Mouse (Mus musculus) stomach, embryonic 16.5 days (tissue): ENCODE results near the gene Npas3. TPM values are rescaled to one million over a fixed set of nuclear protein-coding genes. Genes with fewer than 3 reads are reported as not detected.

Experiments used
- ATAC-seq: fragments of 200-750 bp; cut with Nextera tagmentation; 2 replicates; pipeline ENCODE4 v1.8.0; 2017; ENCODE audit warnings: moderate number of reproducible peaks, moderate TSS enrichment; ENCODE audit not compliant: insufficient read depth, low FRiP score
- H3K27ac ChIP-seq: fragments of 300-500 bp; sonication (generic); 2 replicates; pipeline ENCODE4 v1.5.1; 2014; ENCODE audit warnings: low read length
- H3K27me3 ChIP-seq: fragments of 300-500 bp; sonication (generic); 2 replicates; pipeline ENCODE4 v1.6.1; 2014; ENCODE audit warnings: low read length, control low read depth, mixed read lengths; ENCODE audit not compliant: control insufficient read depth, insufficient read depth
- H3K36me3 ChIP-seq: fragments of 300-500 bp; sonication (generic); 2 replicates; pipeline ENCODE4 v1.6.1; 2014; ENCODE audit warnings: low read length; ENCODE audit not compliant: control insufficient read depth, insufficient read depth
- H3K4me1 ChIP-seq: fragments of 300-500 bp; sonication (generic); 2 replicates; pipeline ENCODE4 v1.6.1; 2014; ENCODE audit warnings: low read length, control low read depth, mixed read lengths; ENCODE audit not compliant: control insufficient read depth, insufficient read depth
- H3K4me2 ChIP-seq: fragments of 300-500 bp; sonication (generic); 2 replicates; pipeline ENCODE4 v1.6.1; 2014; ENCODE audit warnings: low read depth, low read length, mixed read lengths
- H3K4me3 ChIP-seq: fragments of 300-500 bp; sonication (generic); replicated peaks from 2 replicates; pipeline ENCODE4 v1.5.1; 2014; ENCODE audit warnings: mild to moderate bottlenecking, low read length
- H3K9ac ChIP-seq: fragments of 300-500 bp; sonication (generic); 2 replicates; pipeline ENCODE4 v1.6.1; 2014; ENCODE audit warnings: low read length
- H3K9me3 ChIP-seq: fragments of 300-500 bp; sonication (generic); replicated peaks from 2 replicates; pipeline ENCODE4 v1.6.1; 2016; ENCODE audit warnings: low read length, control low read depth; ENCODE audit not compliant: control insufficient read depth
- WGBS: fragments of 180-500 bp; shearing (Covaris S2); extraction: QIAGEN DNeasy Blood & Tissue Kit; methylation state at CpG from one replicate; pipeline ENCODE4 v1.1.7; 2014; 5-methylcytosine and 5-hydroxymethylcytosine counted together
- polyA plus RNA-seq: library from polyadenylated mRNA; unstranded; fragments of >200 nt; fragmentation: Nextera tagmentation; extraction: Ambion mirVana; gene quantifications from 2 replicates; pipeline ENCODE4 v1.2.1, GENCODE M21; 2015

Npas3 gene
- polyA plus RNA-seq, 1 experiment from 2014 or later: 1.8 TPM

- Histone ChIP-seq H3K9me3 (no peaks in the 10 kb centered on the region), H3K4me1 (no peaks in the 10 kb centered on the region), H3K4me2 (no peak overlapping the region), H3K4me3 (no peak overlapping the region), H3K36me3 (no peaks in the 10 kb centered on the region), H3K9ac (no peak overlapping the region), H3K27me3 (no peaks in the 10 kb centered on the region), H3K27ac (no peak overlapping the region)
- 75% methylated on average over 9 of the region's 9 CpGs for WGBS
- no peak for ATAC-seq
These were observed 450.2 kb downstream of the Npas3 start for GRCm38 (mm10) chr12:53698483-53699227.

GRCm38 (mm10) chr12:53719896-53720295 is 471.4 kb downstream of the Npas3 start:
- H3K27ac ChIP-seq: no peak overlapping the region
- WGBS: 55% methylated on average over 6 of the region's 6 CpGs
- no peaks in the 10 kb centered on the region for H3K4me1 ChIP-seq
- H3K27me3 ChIP-seq: no peaks in the 10 kb centered on the region
- no peak for ATAC-seq
- no peak overlapping the region for H3K9ac ChIP-seq
- no peaks in the 10 kb centered on the region for H3K36me3 ChIP-seq
- no peak overlapping the region for H3K4me2 ChIP-seq
- no peaks in the 10 kb centered on the region for H3K9me3 ChIP-seq
- H3K4me3 ChIP-seq: no peak overlapping the region

- WGBS: 89% methylated on average over 7 of the region's 7 CpGs
- Histone ChIP-seq H3K27me3 (no peaks in the 10 kb centered on the region), H3K4me2 (no peak overlapping the region), H3K4me1 (no peaks in the 10 kb centered on the region), H3K9ac (no peak overlapping the region), H3K4me3 (no peak overlapping the region), H3K9me3 (no peaks in the 10 kb centered on the region), H3K36me3 (no peaks in the 10 kb centered on the region), H3K27ac (no peak overlapping the region)
- no peak for ATAC-seq
These were observed 473.7 kb downstream of the Npas3 start for GRCm38 (mm10) chr12:53722156-53722555.

GRCm38 (mm10) chr12:53722718-53723698 is 474.5 kb downstream of the Npas3 start:
- no peak for ATAC-seq
- no peaks in the 10 kb centered on the region for H3K36me3 ChIP-seq
- H3K4me2 ChIP-seq: no peak overlapping the region
- H3K4me1 ChIP-seq: no peaks in the 10 kb centered on the region
- 63% methylated on average over 15 of the region's 15 CpGs for WGBS
- no peaks in the 10 kb centered on the region for H3K27me3 ChIP-seq
- H3K27ac ChIP-seq: no peak overlapping the region
- H3K9me3 ChIP-seq: no peaks in the 10 kb centered on the region
- H3K9ac ChIP-seq: no peak overlapping the region
- H3K4me3 ChIP-seq: no peak overlapping the region

- Histone ChIP-seq H3K27me3 (no peaks in the 10 kb centered on the region), H3K27ac (no peak overlapping the region), H3K4me1 (no peaks in the 10 kb centered on the region), H3K9me3 (no peaks in the 10 kb centered on the region), H3K9ac (no peak overlapping the region), H3K4me3 (no peak overlapping the region), H3K4me2 (no peak overlapping the region), H3K36me3 (no peaks in the 10 kb centered on the region)
- ATAC-seq: no peak
- 88% methylated on average over 5 of the region's 5 CpGs for WGBS
These were observed 480.8 kb downstream of the Npas3 start for GRCm38 (mm10) chr12:53729275-53729674.

- Histone ChIP-seq H3K4me2 (no peak overlapping the region), H3K4me1 (no peaks in the 10 kb centered on the region), H3K4me3 (no peak overlapping the region), H3K27ac (no peak overlapping the region), H3K36me3 (no peaks in the 10 kb centered on the region), H3K9ac (no peak overlapping the region), H3K27me3 (no peaks in the 10 kb centered on the region), H3K9me3 (no peaks in the 10 kb centered on the region)
- no peak for ATAC-seq
- WGBS: 61% methylated on average over 16 of the region's 16 CpGs
These were observed 490.2 kb downstream of the Npas3 start for GRCm38 (mm10) chr12:53738549-53739292.

GRCm38 (mm10) chr12:53746653-53747052 is 498.2 kb downstream of the Npas3 start:
- Histone ChIP-seq H3K27ac (no peak overlapping the region), H3K4me3 (no peak overlapping the region), H3K9ac (no peak overlapping the region), H3K27me3 (no peaks in the 10 kb centered on the region), H3K9me3 (no peaks in the 10 kb centered on the region), H3K4me2 (no peak overlapping the region), H3K4me1 (no peaks in the 10 kb centered on the region), H3K36me3 (no peaks in the 10 kb centered on the region)
- 59% methylated on average over 5 of the region's 5 CpGs for WGBS
- ATAC-seq: no peak

GRCm38 (mm10) chr12:53749375-53749774 is 500.9 kb downstream of the Npas3 start:
- 72% methylated on average over 4 of the region's 4 CpGs for WGBS
- Histone ChIP-seq H3K4me3 (no peak overlapping the region), H3K27me3 (no peaks in the 10 kb centered on the region), H3K27ac (no peak overlapping the region), H3K9me3 (no peaks in the 10 kb centered on the region), H3K36me3 (no peaks in the 10 kb centered on the region), H3K4me1 (peaks cover 7% of the 10 kb centered on the region; the same call in 1 of the 2 replicates), H3K9ac (no peak overlapping the region), H3K4me2 (no peak overlapping the region)
- ATAC-seq: no peak
